Mouse (Mus musculus): ENCODE measurements around the gene Sipa1l1. TPM values are rescaled to one million over a fixed set of nuclear protein-coding genes. Genes with fewer than 3 reads are reported as not detected.

Gene Sipa1l1
- polyA plus RNA-seq, 1 experiment from 2014 or later: 32.8 TPM

DNA sequence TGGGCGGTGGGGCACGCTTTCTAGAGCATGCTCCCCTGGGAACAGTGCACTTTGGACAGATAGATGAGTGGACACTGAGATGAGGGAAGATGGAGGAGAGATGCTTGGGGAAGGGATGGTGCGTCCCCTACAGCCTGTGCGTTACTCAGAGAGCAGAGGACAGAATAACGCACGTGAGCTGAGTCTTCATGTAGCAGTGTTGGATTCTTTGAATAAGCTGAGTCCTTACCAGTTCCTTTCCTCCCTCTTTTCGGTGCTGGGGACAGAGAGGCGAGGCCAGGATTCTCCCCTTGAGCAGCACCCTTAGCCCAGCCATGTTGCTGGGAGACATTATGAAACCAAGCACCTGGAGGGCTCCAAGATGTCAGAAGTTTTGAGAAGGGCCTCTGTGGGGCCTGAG lies 152.3 kb downstream of the Sipa1l1 start:
- H3K4me1 ChIP-seq (ENCODE audit: control insufficient read depth, insufficient read depth, low read length): peaks cover 8% of the 10 kb centered on the region
- H3K4me3 ChIP-seq (replicated peaks; ENCODE audit: low read length): no peak overlapping the region
- H3K4me2 ChIP-seq (ENCODE audit: low read depth, low read length): no peak overlapping the region
- WGBS: 87% methylated on average over 8 of the region's 8 CpGs
- H3K9ac ChIP-seq (ENCODE audit: low read length): no peak overlapping the region
- no peak overlapping the region for H3K27ac ChIP-seq (ENCODE audit: low read length)
- H3K9me3 ChIP-seq (replicated peaks; ENCODE audit: control insufficient read depth, low read length): no peaks in the 10 kb centered on the region
- no peak for ATAC-seq (ENCODE audit: insufficient read depth, low FRiP score)
- no peaks in the 10 kb centered on the region for H3K36me3 ChIP-seq (ENCODE audit: control insufficient read depth, insufficient read depth, low read length)
- H3K27me3 ChIP-seq (ENCODE audit: control insufficient read depth, insufficient read depth, low read length): no peaks in the 10 kb centered on the region

DNA sequence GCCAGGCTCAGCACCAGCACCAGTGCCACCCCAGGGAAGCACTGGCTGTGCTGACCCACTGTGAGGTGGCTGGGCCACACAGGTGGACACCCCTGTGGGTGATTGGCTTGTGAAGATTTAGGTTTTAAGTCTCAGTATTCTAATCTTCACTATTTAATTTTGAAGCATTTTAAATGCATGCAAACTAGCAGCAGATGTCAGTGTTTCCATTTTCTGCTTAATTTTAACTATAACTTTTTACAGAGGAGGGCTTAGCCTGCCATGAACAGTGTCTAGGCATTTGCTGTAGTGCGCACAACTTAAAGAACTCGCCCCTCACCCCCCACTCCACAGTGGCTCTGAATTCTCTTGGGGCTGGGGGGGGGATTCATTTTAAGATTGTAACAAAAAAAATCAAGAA lies 152.7 kb downstream of the Sipa1l1 start:
- WGBS: 92% methylated on average over 2 of the region's 2 CpGs
- H3K36me3 ChIP-seq (ENCODE audit: control insufficient read depth, insufficient read depth, low read length): no peaks in the 10 kb centered on the region
- no peaks in the 10 kb centered on the region for H3K9me3 ChIP-seq (replicated peaks; ENCODE audit: control insufficient read depth, low read length)
- H3K4me2 ChIP-seq (ENCODE audit: low read depth, low read length): no peak overlapping the region
- 0 out of 2 replicates have a peak, but pooled peaks have one; percentile 21 for ATAC-seq (ENCODE audit: insufficient read depth, low FRiP score)
- H3K9ac ChIP-seq (ENCODE audit: low read length): no peak overlapping the region
- no peak overlapping the region for H3K27ac ChIP-seq (ENCODE audit: low read length)
- no peaks in the 10 kb centered on the region for H3K27me3 ChIP-seq (ENCODE audit: control insufficient read depth, insufficient read depth, low read length)
- no peak overlapping the region for H3K4me3 ChIP-seq (replicated peaks; ENCODE audit: low read length)
- H3K4me1 ChIP-seq (ENCODE audit: control insufficient read depth, insufficient read depth, low read length): peaks cover 8% of the 10 kb centered on the region

DNA sequence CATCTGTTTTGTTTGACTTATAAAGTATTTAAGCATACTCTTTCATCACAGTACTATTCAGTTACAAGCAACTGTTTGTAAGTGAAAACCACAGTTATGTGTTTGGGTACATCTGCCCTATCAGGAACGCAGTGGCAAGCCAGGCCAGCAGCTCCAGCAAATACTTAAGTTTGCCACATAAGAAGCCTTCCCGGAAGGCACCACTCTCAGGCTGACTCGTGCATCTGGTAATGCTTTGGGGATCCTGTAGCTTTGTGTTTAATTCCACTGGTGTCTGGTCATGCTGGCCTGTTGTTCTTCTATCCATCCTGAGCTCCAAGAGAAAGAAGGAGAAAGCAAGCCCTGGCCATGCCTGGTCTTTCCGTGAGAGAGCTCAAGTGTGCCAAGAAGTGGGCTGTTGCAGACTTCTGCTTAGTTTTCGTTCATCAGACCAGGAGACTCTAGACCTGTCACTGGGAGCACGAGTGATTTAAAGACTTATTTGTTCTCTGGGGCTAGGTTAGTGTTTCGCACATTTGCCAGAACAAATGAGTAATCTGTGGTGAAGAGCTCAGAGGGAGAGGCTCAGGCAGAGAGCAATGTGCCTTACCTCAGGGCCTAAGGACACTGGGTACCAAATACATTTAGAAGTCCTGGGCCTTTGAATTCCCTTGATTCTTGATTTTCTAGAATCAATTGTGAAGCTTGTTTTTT lies 153.8 kb downstream of the Sipa1l1 start:
- H3K9ac ChIP-seq (ENCODE audit: low read length): no peak overlapping the region; the same call in 1 of the 2 replicates
- H3K27ac ChIP-seq (ENCODE audit: low read length): no peak overlapping the region
- H3K4me2 ChIP-seq (ENCODE audit: low read depth, low read length): no peak overlapping the region
- ATAC-seq (ENCODE audit: insufficient read depth, low FRiP score): no peak
- no peaks in the 10 kb centered on the region for H3K36me3 ChIP-seq (ENCODE audit: control insufficient read depth, insufficient read depth, low read length)
- no peaks in the 10 kb centered on the region for H3K27me3 ChIP-seq (ENCODE audit: control insufficient read depth, insufficient read depth, low read length)
- H3K4me3 ChIP-seq (replicated peaks; ENCODE audit: low read length): no peak overlapping the region
- H3K4me1 ChIP-seq (ENCODE audit: control insufficient read depth, insufficient read depth, low read length): peaks cover 8% of the 10 kb centered on the region
- H3K9me3 ChIP-seq (replicated peaks; ENCODE audit: control insufficient read depth, low read length): no peaks in the 10 kb centered on the region
- WGBS: 56% methylated on average over 7 of the region's 7 CpGs

DNA sequence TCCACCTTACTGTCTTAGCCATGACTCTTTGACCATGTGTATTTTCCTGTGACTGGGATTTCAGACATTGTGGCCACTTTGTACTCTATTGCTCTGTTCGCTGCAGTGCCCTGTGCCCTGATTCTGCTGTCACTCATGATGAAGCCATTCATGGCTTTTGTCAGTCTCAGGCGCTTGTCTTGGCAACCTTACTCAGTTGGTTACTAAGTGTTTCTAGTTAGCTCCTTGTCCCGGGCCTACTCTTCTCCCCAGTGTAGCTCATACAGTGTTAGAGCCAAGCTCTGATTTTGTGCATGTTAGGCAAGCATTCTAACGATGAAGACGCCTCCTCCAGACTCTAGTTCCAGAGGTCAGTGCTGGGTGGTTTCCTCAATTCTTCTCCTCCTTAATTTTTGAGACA lies 155.5 kb downstream of the Sipa1l1 start:
- H3K27me3 ChIP-seq (ENCODE audit: control insufficient read depth, insufficient read depth, low read length): no peaks in the 10 kb centered on the region
- ATAC-seq (ENCODE audit: insufficient read depth, low FRiP score): no peak
- WGBS: 90% methylated on average over 5 of the region's 5 CpGs

DNA sequence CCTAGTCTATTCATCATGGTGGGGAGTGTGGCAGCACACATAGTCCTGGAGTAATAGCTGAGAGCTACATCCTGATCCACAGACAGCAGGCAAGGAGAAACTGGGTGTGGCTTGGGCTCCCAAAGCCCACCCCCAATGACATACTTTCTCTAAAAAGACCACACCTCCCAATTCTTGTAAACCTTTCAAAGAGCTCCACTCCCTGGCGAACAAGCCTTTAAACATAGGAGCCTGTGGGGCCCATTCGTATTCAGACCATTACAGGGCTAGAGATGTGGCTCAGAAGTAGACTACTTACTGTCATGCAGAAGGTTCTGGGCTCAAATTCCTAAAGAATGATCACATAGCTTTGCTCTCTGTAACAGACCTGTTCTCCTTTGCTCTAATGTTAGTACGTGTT lies 156.4 kb downstream of the Sipa1l1 start:
- no peaks in the 10 kb centered on the region for H3K9me3 ChIP-seq (replicated peaks; ENCODE audit: control insufficient read depth, low read length)
- H3K27me3 ChIP-seq (ENCODE audit: control insufficient read depth, insufficient read depth, low read length): no peaks in the 10 kb centered on the region
- 85% methylated on average over 3 of the region's 3 CpGs for WGBS
- no peak overlapping the region for H3K27ac ChIP-seq (ENCODE audit: low read length)
- H3K4me3 ChIP-seq (replicated peaks; ENCODE audit: low read length): no peak overlapping the region
- no peak overlapping the region for H3K4me2 ChIP-seq (ENCODE audit: low read depth, low read length)
- ATAC-seq (ENCODE audit: insufficient read depth, low FRiP score): no peak
- no peak overlapping the region for H3K9ac ChIP-seq (ENCODE audit: low read length)
- H3K36me3 ChIP-seq (ENCODE audit: control insufficient read depth, insufficient read depth, low read length): no peaks in the 10 kb centered on the region
- H3K4me1 ChIP-seq (ENCODE audit: control insufficient read depth, insufficient read depth, low read length): peaks cover 5% of the 10 kb centered on the region; the same call in 1 of the 2 replicates

More for the DNA sequence above, 155.5 kb downstream of the Sipa1l1 start:
- Histone ChIP-seq H3K4me2 (ENCODE audit: low read depth, low read length) (no peak overlapping the region), H3K27ac (ENCODE audit: low read length) (no peak overlapping the region), H3K4me3 (replicated peaks; ENCODE audit: low read length) (no peak overlapping the region), H3K36me3 (ENCODE audit: control insufficient read depth, insufficient read depth, low read length) (no peaks in the 10 kb centered on the region), H3K9me3 (replicated peaks; ENCODE audit: control insufficient read depth, low read length) (no peaks in the 10 kb centered on the region), H3K4me1 (ENCODE audit: control insufficient read depth, insufficient read depth, low read length) (peaks cover 8% of the 10 kb centered on the region), H3K9ac (ENCODE audit: low read length) (no peak overlapping the region)

DNA sequence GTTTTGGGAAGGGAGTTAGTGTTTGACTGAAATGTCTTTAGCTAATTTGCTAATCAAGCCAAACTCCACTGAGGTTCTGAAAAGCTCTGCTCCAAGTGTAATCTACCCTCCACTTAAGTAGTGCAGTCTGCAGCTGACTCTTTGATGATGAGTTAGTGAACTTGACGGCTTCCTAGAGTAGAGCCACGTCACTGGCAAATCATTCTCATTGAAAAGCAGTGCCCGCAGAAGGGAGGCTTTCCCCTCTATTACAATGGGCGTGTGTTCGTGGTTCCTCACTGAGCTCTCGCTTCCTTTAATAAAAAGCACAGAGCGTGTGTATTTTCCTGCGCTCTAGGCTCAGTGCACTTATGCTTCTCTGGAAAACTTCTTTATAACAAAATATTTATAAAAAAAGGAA lies 157.3 kb downstream of the Sipa1l1 start:
- Histone ChIP-seq H3K4me3 (replicated peaks; ENCODE audit: low read length) (no peak overlapping the region), H3K27ac (ENCODE audit: low read length) (no peak overlapping the region), H3K4me2 (ENCODE audit: low read depth, low read length) (no peak overlapping the region), H3K4me1 (ENCODE audit: control insufficient read depth, insufficient read depth, low read length) (peaks cover 5% of the 10 kb centered on the region; the same call in 1 of the 2 replicates), H3K36me3 (ENCODE audit: control insufficient read depth, insufficient read depth, low read length) (no peaks in the 10 kb centered on the region), H3K27me3 (ENCODE audit: control insufficient read depth, insufficient read depth, low read length) (no peaks in the 10 kb centered on the region), H3K9me3 (replicated peaks; ENCODE audit: control insufficient read depth, low read length) (no peaks in the 10 kb centered on the region), H3K9ac (ENCODE audit: low read length) (no peak overlapping the region)
- no peak for ATAC-seq (ENCODE audit: insufficient read depth, low FRiP score)
- WGBS: 47% methylated on average over 8 of the region's 8 CpGs

DNA sequence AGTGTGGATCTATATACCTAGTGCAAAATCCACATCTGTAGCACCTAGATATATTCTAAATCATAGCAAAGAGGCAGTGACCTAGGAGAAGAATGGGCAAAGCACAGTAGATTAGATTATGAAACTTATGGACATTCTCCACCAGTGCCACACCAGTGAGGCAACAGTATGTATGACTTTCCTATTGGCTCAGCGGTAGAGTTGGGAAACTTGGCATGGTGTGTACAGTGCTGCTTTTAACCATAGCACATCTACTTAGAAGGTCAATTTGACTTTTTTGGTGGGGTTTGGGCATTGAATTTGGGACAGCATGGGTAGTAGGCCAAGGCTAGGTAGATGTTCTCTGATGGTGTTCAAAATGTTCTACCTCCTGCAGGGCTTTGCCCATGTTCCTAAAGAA lies 159.0 kb downstream of the Sipa1l1 start:
- Histone ChIP-seq H3K27ac (ENCODE audit: low read length) (no peak overlapping the region), H3K9ac (ENCODE audit: low read length) (no peak overlapping the region), H3K4me2 (ENCODE audit: low read depth, low read length) (no peak overlapping the region), H3K27me3 (ENCODE audit: control insufficient read depth, insufficient read depth, low read length) (no peaks in the 10 kb centered on the region), H3K9me3 (replicated peaks; ENCODE audit: control insufficient read depth, low read length) (no peaks in the 10 kb centered on the region), H3K4me3 (replicated peaks; ENCODE audit: low read length) (no peak overlapping the region), H3K4me1 (ENCODE audit: control insufficient read depth, insufficient read depth, low read length) (0 out of 2 replicates have a peak, but pooled peaks cover under 1% of the 10 kb centered on the region), H3K36me3 (ENCODE audit: control insufficient read depth, insufficient read depth, low read length) (no peaks in the 10 kb centered on the region)
- ATAC-seq (ENCODE audit: insufficient read depth, low FRiP score): no peak
- 97% methylated on average over 1 of the region's 1 CpGs for WGBS

DNA sequence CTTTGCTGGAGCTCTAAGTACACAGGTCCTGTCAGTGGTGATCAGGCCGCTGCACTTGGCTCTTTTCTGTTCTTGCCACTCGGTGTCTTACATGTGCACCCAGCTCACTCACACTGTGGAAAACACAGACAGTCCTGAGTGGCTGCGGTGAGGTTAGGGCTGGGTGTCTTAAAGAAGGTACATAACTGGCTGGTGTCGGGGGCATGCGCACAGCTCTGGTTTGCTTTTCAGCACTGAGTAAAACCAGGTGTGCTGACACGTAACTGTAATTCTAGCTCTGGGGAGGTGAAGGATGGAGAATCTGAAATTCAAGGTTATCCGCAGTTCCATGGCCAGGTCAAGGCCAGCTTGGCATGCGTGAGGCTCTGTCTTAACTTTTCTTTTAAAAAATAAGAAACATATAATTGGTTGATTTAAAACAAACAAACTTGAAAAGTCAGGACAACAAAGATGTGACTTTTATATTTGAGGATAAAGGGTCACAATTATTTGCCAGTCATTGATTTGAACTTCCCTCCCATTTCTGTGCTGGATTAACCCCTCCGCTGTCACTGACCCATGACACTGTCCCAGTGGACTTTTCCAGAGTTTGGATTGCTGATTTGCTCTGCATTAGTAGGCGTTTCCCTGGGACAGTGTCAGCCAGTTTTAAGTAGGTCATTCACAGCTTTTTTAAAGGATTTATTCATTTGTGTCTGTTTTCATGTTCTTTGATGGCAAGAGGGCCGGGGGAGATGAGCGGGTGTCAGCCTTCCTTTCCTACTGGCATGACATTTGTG lies 163.9 kb downstream of the Sipa1l1 start:
- no peak for ATAC-seq (ENCODE audit: insufficient read depth, low FRiP score)
- H3K4me3 ChIP-seq (replicated peaks; ENCODE audit: low read length): no peak overlapping the region
- WGBS: 79% methylated on average over 12 of the region's 12 CpGs
- no peaks in the 10 kb centered on the region for H3K36me3 ChIP-seq (ENCODE audit: control insufficient read depth, insufficient read depth, low read length)
- H3K4me2 ChIP-seq (ENCODE audit: low read depth, low read length): no peak overlapping the region
- no peaks in the 10 kb centered on the region for H3K27me3 ChIP-seq (ENCODE audit: control insufficient read depth, insufficient read depth, low read length)
- peaks cover 7% of the 10 kb centered on the region; the same call in 1 of the 2 replicates for H3K4me1 ChIP-seq (ENCODE audit: control insufficient read depth, insufficient read depth, low read length)
- no peaks in the 10 kb centered on the region for H3K9me3 ChIP-seq (replicated peaks; ENCODE audit: control insufficient read depth, low read length)
- H3K9ac ChIP-seq (ENCODE audit: low read length): no peak overlapping the region
- no peak overlapping the region for H3K27ac ChIP-seq (ENCODE audit: low read length)

DNA sequence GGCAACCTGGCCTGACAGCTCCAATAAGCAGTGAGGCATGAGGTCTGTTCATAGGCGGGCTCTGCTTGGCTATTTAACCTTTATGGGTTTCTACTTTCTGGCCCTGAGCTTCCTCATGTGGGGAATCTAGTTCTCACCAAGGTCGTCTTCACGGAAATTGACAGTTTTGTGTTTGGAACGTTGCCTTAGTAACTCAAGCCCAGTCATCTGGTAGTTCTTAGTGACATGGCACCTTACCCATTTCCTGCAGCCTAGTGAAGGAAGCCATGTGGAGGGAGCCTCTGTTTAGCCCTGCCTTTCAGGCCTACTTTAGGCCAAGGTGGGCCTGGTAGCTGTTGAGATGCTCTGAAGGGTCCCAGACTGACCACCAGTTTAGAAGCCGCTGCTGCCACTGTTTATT lies 164.9 kb downstream of the Sipa1l1 start:
- H3K4me1 ChIP-seq (ENCODE audit: control insufficient read depth, insufficient read depth, low read length): peaks cover 7% of the 10 kb centered on the region
- no peak for ATAC-seq (ENCODE audit: insufficient read depth, low FRiP score)
- no peak overlapping the region for H3K4me3 ChIP-seq (replicated peaks; ENCODE audit: low read length)
- H3K9me3 ChIP-seq (replicated peaks; ENCODE audit: control insufficient read depth, low read length): no peaks in the 10 kb centered on the region
- H3K4me2 ChIP-seq (ENCODE audit: low read depth, low read length): no peak overlapping the region
- no peak overlapping the region for H3K27ac ChIP-seq (ENCODE audit: low read length)
- no peak overlapping the region for H3K9ac ChIP-seq (ENCODE audit: low read length)
- no peaks in the 10 kb centered on the region for H3K27me3 ChIP-seq (ENCODE audit: control insufficient read depth, insufficient read depth, low read length)
- H3K36me3 ChIP-seq (ENCODE audit: control insufficient read depth, insufficient read depth, low read length): no peaks in the 10 kb centered on the region
- 71% methylated on average over 5 of the region's 5 CpGs for WGBS

All from stomach, embryonic 16.5 days (tissue).